31 mouse cellular contexts compared by ENCODE assay signal in the genomic region with DNA sequence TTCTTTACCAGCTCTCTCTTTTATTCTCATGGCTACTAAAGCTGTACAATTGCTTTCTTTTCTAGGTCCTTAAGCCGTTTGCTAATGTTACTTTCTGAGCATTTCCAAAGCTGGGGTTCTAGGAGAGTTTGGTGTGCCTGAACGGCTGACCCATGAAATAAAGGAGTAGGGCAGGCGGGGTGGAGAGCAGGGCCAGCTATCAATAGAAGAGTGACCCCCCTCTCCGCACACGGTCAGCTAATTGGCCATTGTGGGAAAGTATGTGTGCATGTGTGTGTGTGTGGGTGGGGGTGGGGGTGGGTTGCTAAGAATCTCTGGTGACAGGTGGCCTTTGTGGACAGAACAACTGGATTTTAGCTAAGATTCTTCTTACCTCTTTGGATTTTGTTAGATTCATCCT. TPM values are rescaled to one million over a fixed set of nuclear protein-coding genes. Genes with fewer than 3 reads are reported as not detected.
DNase-seq lines count a peak whose midpoint lies in the region; ATAC-seq lines count a peak whose summit lies in the region.
"Had no signal": no experiment of that assay in that cellular context is flagged by ENCODE, and none has a peak within 500 bp of the region (broad histone marks: within the 10 kb centered on the region; RNA-seq: fewer than 3 reads in every experiment).

No protein-coding gene starts in this region.

- H3K9me3 ChIP-seq in forebrain, embryonic 12.5 days, result no peaks in the 10 kb centered on the region
- no peaks in the 10 kb centered on the region for H3K9me3 ChIP-seq in forebrain, embryonic 16.5 days (ENCODE audit: control insufficient read depth, low read length)
- H3K9me3 ChIP-seq in midbrain, embryonic 11.5 days (ENCODE audit: control insufficient read depth, low read length), result no peaks in the 10 kb centered on the region
- no peaks in the 10 kb centered on the region for H3K9me3 ChIP-seq in midbrain, embryonic 15.5 days
- H3K9me3 ChIP-seq: forebrain, embryonic 15.5 days; neural tube, embryonic 12.5 days had no signal

- H3K9ac ChIP-seq in forebrain, embryonic 12.5 days, result no peak overlapping the region
- H3K9ac ChIP-seq in forebrain, embryonic 16.5 days (replicated peaks; ENCODE audit: low read depth, low read length), result no peak overlapping the region
- H3K9ac ChIP-seq in midbrain, embryonic 11.5 days (ENCODE audit: low read length), result no peak overlapping the region
- no peak overlapping the region for H3K9ac ChIP-seq in midbrain, embryonic 15.5 days
- H3K9ac ChIP-seq: forebrain, embryonic 15.5 days; hindbrain, embryonic 14.5 days; liver, embryonic 14.5 days; lung, embryonic 14.5 days; neural tube, embryonic 12.5 days had no signal

- peaks cover 41% of the 10 kb centered on the region for H3K4me1 ChIP-seq in forebrain, embryonic 12.5 days
- H3K4me1 ChIP-seq in forebrain, embryonic 16.5 days (replicated peaks; ENCODE audit: control insufficient read depth, insufficient read depth, low read length), result peaks cover 12% of the 10 kb centered on the region
- H3K4me1 ChIP-seq in midbrain, embryonic 11.5 days (ENCODE audit: control insufficient read depth, insufficient read depth, low read length), result peaks cover 34% of the 10 kb centered on the region
- peaks cover 7% of the 10 kb centered on the region for H3K4me1 ChIP-seq in midbrain, embryonic 15.5 days

- 15% methylated on average over 5 of the region's 5 CpGs for WGBS in forebrain, embryonic 12.5 days
- 14% methylated on average over 5 of the region's 5 CpGs for WGBS in forebrain, embryonic 16.5 days
- WGBS in midbrain, embryonic 11.5 days, result 29% methylated on average over 5 of the region's 5 CpGs
- 32% methylated on average over 5 of the region's 5 CpGs for WGBS in midbrain, embryonic 15.5 days

- no peak for DNase-seq in midbrain, embryonic 11.5 days (ENCODE audit: low spot score, missing footprints)
- peak; percentile 39 for DNase-seq in embryo, embryonic 9.5 days (ENCODE audit: extremely low spot score)
- peak; percentile 41 for DNase-seq in retina, embryonic 14.5 days (ENCODE audit: low spot score)
- DNase-seq in left cerebral cortex, adult 8-10 months (ENCODE audit: low spot score in 2 of 2), result no peak
- DNase-seq: adrenal gland, adult 2 months; adrenal gland, postnatal 36 days; cerebellum, adult 2 months; cerebellum, postnatal 14 days; heart, postnatal 14 days; kidney, adult 9 months; kidney, postnatal 10 days; layer of hippocampus, postnatal 36 days; liver; lung, embryonic 14.5 days; lung, postnatal 14 days; thymus, postnatal 14 days had no signal

- peak; percentile 63; the same call in 1 of the 2 replicates for ATAC-seq in forebrain, embryonic 12.5 days (ENCODE audit: low FRiP score)
- ATAC-seq in forebrain, embryonic 16.5 days, result no peak
- ATAC-seq in midbrain, embryonic 11.5 days (ENCODE audit: low FRiP score), result peak; percentile 62; the same call in 1 of the 2 replicates
- no peak for ATAC-seq in midbrain, embryonic 15.5 days (replicated peaks)
- ATAC-seq: CD4-positive, CD25-positive, alpha-beta regulatory T cell, adult 4 months; forebrain, embryonic 15.5 days; intestine, postnatal 0 days had no signal

- no peaks in the 10 kb centered on the region for H3K36me3 ChIP-seq in forebrain, embryonic 12.5 days (replicated peaks)
- H3K36me3 ChIP-seq in forebrain, embryonic 16.5 days (ENCODE audit: control insufficient read depth, insufficient read depth), result no peaks in the 10 kb centered on the region
- no peaks in the 10 kb centered on the region for H3K36me3 ChIP-seq in midbrain, embryonic 11.5 days (ENCODE audit: control insufficient read depth, insufficient read depth, low read length)
- H3K36me3 ChIP-seq in midbrain, embryonic 15.5 days (replicated peaks), result no peaks in the 10 kb centered on the region
- H3K36me3 ChIP-seq: forebrain, embryonic 15.5 days; neural tube, embryonic 12.5 days had no signal

- H3K27ac ChIP-seq in forebrain, embryonic 12.5 days, result peak overlapping the region; percentile 47
- H3K27ac ChIP-seq in forebrain, embryonic 16.5 days (ENCODE audit: low read length), result no peak overlapping the region
- H3K27ac ChIP-seq in midbrain, embryonic 11.5 days (ENCODE audit: low read depth, low read length), result peak overlapping the region; percentile 57
- H3K27ac ChIP-seq in midbrain, embryonic 15.5 days, result no peak overlapping the region
- H3K27ac ChIP-seq: forebrain, embryonic 15.5 days; hindbrain, embryonic 14.5 days; liver, embryonic 14.5 days; neural tube, embryonic 12.5 days had no signal

- no peak overlapping the region for H3K4me3 ChIP-seq in forebrain, embryonic 12.5 days (replicated peaks)
- H3K4me3 ChIP-seq in forebrain, embryonic 16.5 days (replicated peaks; ENCODE audit: low read length), result no peak overlapping the region
- H3K4me3 ChIP-seq in midbrain, embryonic 11.5 days (ENCODE audit: low read depth, low read length), result no peak overlapping the region
- H3K4me3 ChIP-seq in midbrain, embryonic 15.5 days, result no peak overlapping the region
- H3K4me3 ChIP-seq: erythroblast, embryonic 14.5 days; forebrain, embryonic 15.5 days; neural tube, embryonic 12.5 days had no signal

- no peak overlapping the region for H3K4me2 ChIP-seq in forebrain, embryonic 12.5 days
- no peak overlapping the region for H3K4me2 ChIP-seq in forebrain, embryonic 16.5 days (ENCODE audit: low read length)
- H3K4me2 ChIP-seq in midbrain, embryonic 11.5 days, result no peak overlapping the region
- no peak overlapping the region for H3K4me2 ChIP-seq in midbrain, embryonic 15.5 days
- H3K4me2 ChIP-seq: forebrain, embryonic 15.5 days; hindbrain, embryonic 14.5 days; lung, embryonic 14.5 days; neural tube, embryonic 12.5 days had no signal

- no peaks in the 10 kb centered on the region for H3K27me3 ChIP-seq in forebrain, embryonic 12.5 days
- H3K27me3 ChIP-seq in forebrain, embryonic 16.5 days (replicated peaks; ENCODE audit: control insufficient read depth, insufficient read depth, low read length), result no peaks in the 10 kb centered on the region
- no peaks in the 10 kb centered on the region for H3K27me3 ChIP-seq in midbrain, embryonic 11.5 days (ENCODE audit: control insufficient read depth, insufficient read depth, low read length)
- H3K27me3 ChIP-seq in midbrain, embryonic 15.5 days (replicated peaks), result no peaks in the 10 kb centered on the region
- H3K27me3 ChIP-seq: forebrain, embryonic 15.5 days; neural tube, embryonic 12.5 days had no signal

RNA-seq across cellular contexts. Expression of gene Cpa5, which starts 0.4 kb away (rescaled TPM):
- polyA plus RNA-seq in forebrain, embryonic 12.5 days (2016; fragmentation: Nextera tagmentation; extraction: Ambion mirVana), result 0.21 and 0.24 TPM in 2 replicates
- not detected in 2 replicates for polyA plus RNA-seq in forebrain, embryonic 16.5 days (2015; fragmentation: Nextera tagmentation; extraction: Ambion mirVana)
- polyA plus RNA-seq in midbrain, embryonic 11.5 days (2014; fragmentation: Nextera tagmentation; extraction: Ambion mirVana), result 0.25 and 0.46 TPM in 2 replicates
- polyA plus RNA-seq in midbrain, embryonic 15.5 days (2015; fragmentation: Nextera tagmentation; extraction: Ambion mirVana), result not detected in 2 replicates
- total RNA-seq in left cerebral cortex, adult 8-10 months (2022), result not detected
- total RNA-seq: adrenal gland, adult 2 months; adrenal gland, postnatal 36 days; gastrocnemius, adult 8-10 months; heart, adult 8-10 months; heart, postnatal 14 days; layer of hippocampus, postnatal 36 days; left cerebral cortex, postnatal 10 days had no signal
- polyA plus RNA-seq: adrenal gland, adult 2 months; CD4-positive, CD25-positive, alpha-beta regulatory T cell, adult 4 months; cerebellum, adult 2 months; erythroblast, embryonic 14.5 days; intestine, postnatal 0 days; large intestine, adult 2 months; lung, embryonic 14.5 days; neural tube, embryonic 12.5 days had no signal

RNA-seq across cellular contexts. Expression of gene Cpa1, which starts 27.8 kb away (rescaled TPM):
- polyA plus RNA-seq in forebrain, embryonic 12.5 days (2016; fragmentation: Nextera tagmentation; extraction: Ambion mirVana), result 0.24 TPM in 1 of 2 replicates, not detected in the other
- 0.56 and 0.66 TPM in 2 replicates for polyA plus RNA-seq in forebrain, embryonic 16.5 days (2015; fragmentation: Nextera tagmentation; extraction: Ambion mirVana)
- polyA plus RNA-seq in midbrain, embryonic 11.5 days (2014; fragmentation: Nextera tagmentation; extraction: Ambion mirVana), result 0.08 TPM in 1 of 2 replicates, not detected in the other
- 0.63 and 0.89 TPM in 2 replicates for polyA plus RNA-seq in midbrain, embryonic 15.5 days (2015; fragmentation: Nextera tagmentation; extraction: Ambion mirVana)
- not detected for total RNA-seq in left cerebral cortex, adult 8-10 months (2022)
- total RNA-seq: adrenal gland, adult 2 months; adrenal gland, postnatal 36 days; gastrocnemius, adult 8-10 months; layer of hippocampus, postnatal 36 days; left cerebral cortex, postnatal 10 days had no signal
- polyA plus RNA-seq: adrenal gland, adult 2 months; CD4-positive, CD25-positive, alpha-beta regulatory T cell, adult 4 months; cerebellum, adult 2 months; cortical plate, adult 2 months; erythroblast, embryonic 14.5 days had no signal

RNA-seq across cellular contexts. Expression of gene Cpa4, which starts 43.0 kb away (rescaled TPM):
- polyA plus RNA-seq in forebrain, embryonic 12.5 days (2016; fragmentation: Nextera tagmentation; extraction: Ambion mirVana), result 4.7 and 5.2 TPM in 2 replicates
- 1.0 and 1.6 TPM in 2 replicates for polyA plus RNA-seq in forebrain, embryonic 16.5 days (2015; fragmentation: Nextera tagmentation; extraction: Ambion mirVana)
- 2.1 and 2.2 TPM in 2 replicates for polyA plus RNA-seq in midbrain, embryonic 11.5 days (2014; fragmentation: Nextera tagmentation; extraction: Ambion mirVana)
- polyA plus RNA-seq in midbrain, embryonic 15.5 days (2015; fragmentation: Nextera tagmentation; extraction: Ambion mirVana), result 1.0 and 1.5 TPM in 2 replicates
- under 1 TPM; 0.17 to 0.39 (median 0.18) TPM for total RNA-seq in left cerebral cortex, adult 8-10 months (2022)
- total RNA-seq: gastrocnemius, adult 8-10 months; heart, adult 8-10 months; heart, postnatal 14 days; layer of hippocampus, postnatal 36 days had no signal
- polyA plus RNA-seq: CD4-positive, CD25-positive, alpha-beta regulatory T cell, adult 4 months; erythroblast, embryonic 14.5 days; large intestine, adult 2 months had no signal

Comparison
In these comparisons a context has a peak if more than half of its experiments do, and no peak if none do; other contexts are left out.
1. ATAC-seq: peak in forebrain, embryonic 12.5 days (single experiment) and midbrain, embryonic 11.5 days (single experiment); none in forebrain, embryonic 16.5 days (single experiment) and midbrain, embryonic 15.5 days (single experiment).
2. H3K27ac ChIP-seq: peak in forebrain, embryonic 12.5 days (single experiment) and midbrain, embryonic 11.5 days (single experiment); none in forebrain, embryonic 16.5 days (single experiment) and midbrain, embryonic 15.5 days (single experiment).
3. DNase-seq: peak in embryo, embryonic 9.5 days (single experiment) and retina, embryonic 14.5 days (single experiment); none in midbrain, embryonic 11.5 days (single experiment) and left cerebral cortex, adult 8-10 months (0 of 2).